Comparison of ENCODE assay signal across 10 mouse cellular contexts in genomic region chr12:11456632-11457031, GRCm38 (mm10). TPM values are rescaled to one million over a fixed set of nuclear protein-coding genes. Genes with fewer than 3 reads are reported as not detected.
DNase-seq lines count a peak whose midpoint lies in the region; ATAC-seq lines count a peak whose summit lies in the region.
"Had no signal": no experiment of that assay in that cellular context is flagged by ENCODE, and none has a peak within 500 bp of the region (broad histone marks: within the 10 kb centered on the region; RNA-seq: fewer than 3 reads in every experiment).

No protein-coding gene starts in this region.

- peak overlapping the region; percentile 93; the same call in 1 of the 2 replicates for H3K4me2 ChIP-seq in heart, embryonic 16.5 days (ENCODE audit: low read depth, low read length)
- peak overlapping the region; percentile 84; the same call in 1 of the 2 replicates for H3K4me2 ChIP-seq in neural tube, embryonic 11.5 days (ENCODE audit: low read depth)
- H3K4me2 ChIP-seq in limb, embryonic 12.5 days = peak overlapping the region; percentile 83

- WGBS in heart, embryonic 16.5 days = 75% methylated on average over 4 of the region's 4 CpGs
- 81% methylated on average over 4 of the region's 4 CpGs for WGBS in neural tube, embryonic 11.5 days
- WGBS in limb, embryonic 12.5 days = 75% methylated on average over 4 of the region's 4 CpGs

- H3K9me3 ChIP-seq in heart, embryonic 16.5 days (replicated peaks; ENCODE audit: control insufficient read depth, low read length) = no peaks in the 10 kb centered on the region
- no peaks in the 10 kb centered on the region for H3K9me3 ChIP-seq in neural tube, embryonic 11.5 days (ENCODE audit: control insufficient read depth, low read length)
- H3K9me3 ChIP-seq in limb, embryonic 12.5 days = no peaks in the 10 kb centered on the region

- H3K27me3 ChIP-seq in heart, embryonic 16.5 days (ENCODE audit: control insufficient read depth, insufficient read depth, low read length) = no peaks in the 10 kb centered on the region; the same call in 1 of the 2 replicates
- no peaks in the 10 kb centered on the region for H3K27me3 ChIP-seq in neural tube, embryonic 11.5 days (ENCODE audit: control insufficient read depth, insufficient read depth, low read length)
- peaks cover 12% of the 10 kb centered on the region for H3K27me3 ChIP-seq in limb, embryonic 12.5 days

- ATAC-seq in heart, embryonic 16.5 days (replicated peaks; ENCODE audit: extremely low read depth, insufficient read depth, low FRiP score) = no peak
- no peak for ATAC-seq in neural tube, embryonic 11.5 days (ENCODE audit: insufficient read depth, low FRiP score, low TSS enrichment)
- ATAC-seq in limb, embryonic 12.5 days (ENCODE audit: insufficient number of reproducible peaks, insufficient read depth, low FRiP score, low TSS enrichment, low read depth) = no peak
- no peak for ATAC-seq in erythroblast, adult 5-6 weeks (replicated peaks; ENCODE audit: low FRiP score, poor library complexity, severe bottlenecking)

- H3K4me3 ChIP-seq in heart, embryonic 16.5 days (ENCODE audit: low read length) = no peak overlapping the region
- no peak overlapping the region for H3K4me3 ChIP-seq in neural tube, embryonic 11.5 days (ENCODE audit: low read depth, low read length)
- peak overlapping the region; percentile 62 for H3K4me3 ChIP-seq in limb, embryonic 12.5 days (replicated peaks)

- no peaks in the 10 kb centered on the region for H3K4me1 ChIP-seq in heart, embryonic 16.5 days (ENCODE audit: control insufficient read depth, insufficient read depth, low read length)
- no peaks in the 10 kb centered on the region for H3K4me1 ChIP-seq in neural tube, embryonic 11.5 days (ENCODE audit: control insufficient read depth, insufficient read depth, low read length)
- H3K4me1 ChIP-seq in limb, embryonic 12.5 days (replicated peaks) = no peaks in the 10 kb centered on the region

- H3K27ac ChIP-seq in heart, embryonic 16.5 days (ENCODE audit: low read length) = no peak overlapping the region
- H3K27ac ChIP-seq in neural tube, embryonic 11.5 days (ENCODE audit: low read depth, low read length) = no peak overlapping the region
- no peak overlapping the region for H3K27ac ChIP-seq in limb, embryonic 12.5 days

- DNase-seq in heart, postnatal 14 days = no peak
- DNase-seq in neural tube, embryonic 11.5 days (ENCODE audit: low spot score) = no peak
- no peak for DNase-seq in neural tube, embryonic 10.5 days (ENCODE audit: extremely low spot score, low spot score)
- DNase-seq in telencephalon, adult 2 months (ENCODE audit: low read depth, low spot score) = peak; percentile 79
- no peak for DNase-seq in cerebellum, postnatal 4 days (ENCODE audit: low spot score in 2 of 2)
- DNase-seq: thymus, postnatal 36 days had no signal

- intact Hi-C loops in heart, postnatal 14 days (cut with DNase I) = no loop called here

- H3K9ac ChIP-seq in heart, embryonic 16.5 days (ENCODE audit: low read length) = no peak overlapping the region
- H3K9ac ChIP-seq in neural tube, embryonic 11.5 days (ENCODE audit: low read length) = no peak overlapping the region
- no peak overlapping the region for H3K9ac ChIP-seq in limb, embryonic 12.5 days (replicated peaks)

- H3K36me3 ChIP-seq in heart, embryonic 16.5 days (ENCODE audit: control insufficient read depth, insufficient read depth) = no peaks in the 10 kb centered on the region
- no peaks in the 10 kb centered on the region for H3K36me3 ChIP-seq in neural tube, embryonic 11.5 days (ENCODE audit: control insufficient read depth, insufficient read depth, low read length)
- H3K36me3 ChIP-seq in limb, embryonic 12.5 days = no peaks in the 10 kb centered on the region

RNA-seq across cellular contexts. Expression of gene Rad51ap2, which starts 0.8 kb away (rescaled TPM):
- 0.17 and 0.18 TPM in 2 replicates for polyA plus RNA-seq in heart, embryonic 16.5 days (2015; fragmentation: Nextera tagmentation; extraction: Ambion mirVana)
- not detected for total RNA-seq in heart, postnatal 14 days (2021)
- polyA plus RNA-seq in neural tube, embryonic 11.5 days (2014; fragmentation: Nextera tagmentation; extraction: Ambion mirVana) = 0.37 and 0.59 TPM in 2 replicates
- 0.19 and 0.29 TPM in 2 replicates for polyA plus RNA-seq in limb, embryonic 12.5 days (2016; fragmentation: Nextera tagmentation; extraction: Ambion mirVana)
- total RNA-seq in erythroblast, adult 5-6 weeks (2015; ENCODE audit: low replicate concordance) = not detected in 2 replicates
- 0.56 TPM in 1 of 2 replicates, not detected in the other for total RNA-seq in erythroblast, adult 5-6 weeks (2017; ENCODE audit: low replicate concordance)
- total RNA-seq: hematopoietic stem cell, adult 5-6 weeks had no signal

RNA-seq across cellular contexts. Expression of gene Vsnl1, which starts 20.2 kb away (rescaled TPM):
- polyA plus RNA-seq in heart, embryonic 16.5 days (2015; fragmentation: Nextera tagmentation; extraction: Ambion mirVana) = 6.6 and 13.1 TPM in 2 replicates
- under 1 TPM; 0.29 to 0.81 TPM for total RNA-seq in heart, postnatal 14 days (2021)
- 4.5 and 5.0 TPM in 2 replicates for polyA plus RNA-seq in neural tube, embryonic 11.5 days (2014; fragmentation: Nextera tagmentation; extraction: Ambion mirVana)
- polyA plus RNA-seq in limb, embryonic 12.5 days (2016; fragmentation: Nextera tagmentation; extraction: Ambion mirVana) = 0.53 and 1.0 TPM in 2 replicates
- total RNA-seq in erythroblast, adult 5-6 weeks (2015; ENCODE audit: low replicate concordance) = not detected in 2 replicates
- total RNA-seq in erythroblast, adult 5-6 weeks (2017; ENCODE audit: low replicate concordance) = 0.42 TPM in 1 of 2 replicates, not detected in the other
- total RNA-seq: hematopoietic stem cell, adult 5-6 weeks had no signal
